Mouse (Mus musculus) gastrocnemius, postnatal 36 days (tissue): ENCODE results near the gene Wfdc1. TPM values are rescaled to one million over a fixed set of nuclear protein-coding genes. Genes with fewer than 3 reads are reported as not detected.

Experiments used
- DNase-seq, 2 experiments: peaks; one replicate each; pipeline ENCODE4 v3.0.0; 2022
- intact Hi-C: fragments of 180-260 bp; cut with DNase I; formaldehyde crosslinking; loops from one replicate; pipeline ENCODE4 v1.15.1; 2025
- total RNA-seq, 2 experiments: library from RNA; stranded (reverse); gene quantifications; 2 replicates each; pipeline ENCODE4 v1.2.3; 2021

Gene Wfdc1
- total RNA-seq, 2 experiments from 2014 or later = 103 to 105 TPM

DNA sequence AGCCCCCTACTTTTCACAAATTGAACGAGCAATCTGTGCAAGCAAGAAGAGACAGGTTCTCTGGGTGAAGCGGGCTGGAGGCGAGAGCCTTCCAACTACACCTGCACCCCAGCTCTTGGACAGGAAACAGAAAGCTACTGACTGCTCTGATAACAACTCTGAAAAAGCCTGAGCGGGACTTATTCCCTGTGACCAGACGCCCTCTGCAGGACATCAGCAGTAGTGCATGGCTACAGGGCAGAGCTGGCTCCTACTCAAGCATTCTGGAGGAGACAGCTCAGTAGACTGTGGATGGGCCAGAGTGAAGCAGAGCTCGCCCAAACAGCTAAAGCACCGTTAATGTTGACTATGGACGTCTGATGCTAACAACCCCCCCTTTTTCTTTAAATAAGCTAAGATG lies 10.2 kb downstream of the Wfdc1 start:
- intact Hi-C loops = loop anchor here (5.0 kb wide), 1 partner anchor 229 kb away; the partner anchor contains the start of gene Necab2
- peak; percentile 84 to 93 for DNase-seq

DNA sequence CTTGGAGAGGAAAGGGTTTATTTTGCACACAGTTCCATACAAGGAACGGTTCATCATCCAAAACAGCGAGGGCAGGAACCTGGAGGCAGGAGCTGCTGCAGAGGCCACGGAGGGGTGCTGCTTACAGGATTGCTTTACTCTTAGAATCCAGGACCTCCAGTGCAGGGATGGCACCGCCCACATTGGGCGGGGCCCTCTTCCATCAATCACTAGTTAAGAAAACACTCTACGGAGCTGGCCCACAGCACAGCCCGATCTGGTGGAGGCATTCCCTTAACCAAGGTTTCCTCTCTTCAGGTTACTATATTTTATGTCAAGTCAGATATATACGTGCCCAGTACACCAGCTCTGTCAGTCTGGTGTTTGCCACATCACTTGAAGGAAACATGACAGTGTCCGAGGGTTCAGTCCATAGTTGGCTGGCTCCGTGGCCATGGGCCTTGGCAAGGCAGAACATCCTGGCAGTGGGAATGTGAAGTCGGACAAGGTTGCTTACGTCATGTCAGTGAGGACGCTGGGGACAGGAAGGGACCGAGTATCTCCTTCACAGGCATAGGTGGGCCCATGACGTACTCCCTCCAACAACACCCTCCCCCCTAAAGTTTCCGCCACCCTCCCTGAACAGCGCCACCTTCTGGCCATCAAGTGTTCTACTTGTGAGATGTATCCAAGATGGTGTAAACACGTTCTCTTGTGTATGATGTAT lies 12.1 kb downstream of the Wfdc1 start:
- no peak for DNase-seq
- intact Hi-C loops = loop anchor here (5.0 kb wide), 1 partner anchor 231 kb away; the partner anchor contains the start of gene Necab2

DNA sequence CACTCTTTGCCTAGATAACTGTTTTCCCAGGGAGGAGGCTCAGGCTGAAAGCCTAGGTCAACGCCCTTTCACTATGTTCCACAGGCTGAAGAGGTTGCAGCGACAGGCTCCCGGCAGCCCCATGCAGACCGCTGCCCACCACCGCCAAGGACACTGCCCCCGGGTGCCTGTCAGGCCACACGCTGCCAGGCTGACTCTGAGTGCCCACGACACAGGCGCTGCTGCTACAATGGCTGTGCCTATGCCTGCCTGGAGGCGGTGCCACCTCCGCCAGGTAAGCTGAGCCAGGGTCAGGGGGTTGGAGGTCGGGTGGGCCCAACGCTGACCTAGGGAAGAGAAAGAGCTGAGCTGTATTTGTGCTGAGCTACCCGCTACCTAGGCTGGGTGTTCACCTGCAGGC lies 13.0 kb downstream of the Wfdc1 start:
- DNase-seq = no peak
- intact Hi-C loops = loop anchor here (5.0 kb wide), 1 partner anchor 232 kb away; the partner anchor contains the start of gene Necab2

DNA sequence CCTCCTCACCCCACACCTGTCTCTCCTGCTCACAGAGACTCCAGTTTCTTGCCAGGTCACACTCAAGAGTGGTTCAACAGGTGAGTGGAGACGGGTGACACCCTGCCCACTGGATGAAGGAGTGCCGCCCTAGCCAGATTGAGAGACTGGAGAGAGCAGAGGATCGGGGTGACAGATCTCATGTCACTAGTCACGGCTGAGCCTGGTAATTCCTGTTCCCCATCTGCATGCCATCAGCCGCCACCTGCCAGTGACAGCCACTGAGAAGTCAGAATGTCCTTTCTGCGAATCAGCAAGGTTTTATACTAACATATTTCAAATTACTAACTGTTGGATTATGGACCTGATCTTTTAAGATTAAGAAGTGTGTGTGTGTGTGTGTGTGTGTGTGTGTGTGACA lies 24.4 kb downstream of the Wfdc1 start:
- intact Hi-C loops = loop anchor here (10.0 kb wide), 1 partner anchor 244 kb away; no protein-coding TSS in a partner anchor
- DNase-seq = no peak

DNA sequence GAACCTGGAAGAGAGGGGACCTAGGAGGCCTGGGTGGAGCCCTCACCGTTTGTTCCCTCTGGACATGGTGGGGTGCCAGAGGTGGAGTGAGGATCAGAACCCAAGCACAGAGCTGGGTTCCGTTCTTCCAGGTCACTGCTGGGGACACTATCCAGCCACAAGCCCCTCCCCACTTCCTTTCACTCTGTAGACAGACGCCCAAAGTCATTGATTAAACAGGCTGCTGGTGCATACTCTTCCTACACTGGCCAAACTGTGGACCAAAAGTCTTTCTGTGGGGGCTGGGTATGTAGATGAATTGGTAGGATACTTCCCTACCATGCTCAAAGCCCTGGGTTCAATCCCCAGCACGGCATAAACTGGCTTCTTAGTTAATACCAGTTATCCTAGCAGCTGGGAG lies 25.8 kb downstream of the Wfdc1 start:
- DNase-seq = no peak
- intact Hi-C loops = loop anchor here (10.0 kb wide), 1 partner anchor 243 kb away; no protein-coding TSS in a partner anchor

DNA sequence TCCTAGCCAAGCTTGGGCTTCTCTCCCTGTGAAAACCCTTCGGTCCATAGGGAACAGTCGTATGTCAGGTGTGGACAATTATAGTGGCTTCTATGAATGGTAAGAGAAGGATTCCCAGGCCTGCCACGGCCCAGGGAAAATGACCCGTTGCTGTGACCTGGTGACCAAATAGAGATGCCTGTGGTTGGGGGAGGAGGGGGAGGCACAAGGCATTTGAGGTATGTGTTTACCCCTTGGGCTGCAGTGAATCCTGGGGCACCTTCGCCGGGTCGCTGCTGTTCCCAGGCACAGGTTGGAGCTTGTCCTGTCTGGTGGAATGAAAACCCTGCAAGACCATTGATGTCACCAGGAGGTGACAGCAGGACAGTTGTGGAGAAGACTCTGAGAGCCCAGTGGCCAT lies 28.5 kb downstream of the Wfdc1 start:
- DNase-seq = no peak
- intact Hi-C loops = loop anchor here (5.0 to 10.0 kb wide), 2 partner anchors 148 to 240 kb away; partner anchors contain the start of gene Cotl1

DNA sequence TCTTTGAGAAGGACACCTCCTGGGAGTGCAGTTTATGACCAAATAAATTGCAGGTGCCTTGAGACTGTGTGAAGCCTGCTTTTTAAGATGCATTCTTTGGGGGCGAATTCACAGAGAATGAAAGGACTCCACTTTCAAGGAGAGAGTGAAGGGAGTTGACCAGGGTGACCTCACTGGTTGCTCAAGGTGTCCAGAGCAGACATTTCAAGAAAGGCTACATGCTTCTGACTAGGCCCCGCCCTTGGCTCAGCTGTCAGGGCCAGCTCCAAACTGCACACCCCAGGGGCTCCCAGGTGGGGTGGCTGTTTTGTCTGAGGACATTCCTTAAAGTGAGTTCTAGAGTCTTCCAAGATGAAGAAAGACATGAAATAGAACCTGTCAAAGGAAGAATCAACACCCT lies 31.0 kb downstream of the Wfdc1 start:
- intact Hi-C loops = loop anchor here (5.0 to 10.0 kb wide), 2 partner anchors 145 to 238 kb away; partner anchors contain the start of gene Cotl1
- DNase-seq = no peak

DNA sequence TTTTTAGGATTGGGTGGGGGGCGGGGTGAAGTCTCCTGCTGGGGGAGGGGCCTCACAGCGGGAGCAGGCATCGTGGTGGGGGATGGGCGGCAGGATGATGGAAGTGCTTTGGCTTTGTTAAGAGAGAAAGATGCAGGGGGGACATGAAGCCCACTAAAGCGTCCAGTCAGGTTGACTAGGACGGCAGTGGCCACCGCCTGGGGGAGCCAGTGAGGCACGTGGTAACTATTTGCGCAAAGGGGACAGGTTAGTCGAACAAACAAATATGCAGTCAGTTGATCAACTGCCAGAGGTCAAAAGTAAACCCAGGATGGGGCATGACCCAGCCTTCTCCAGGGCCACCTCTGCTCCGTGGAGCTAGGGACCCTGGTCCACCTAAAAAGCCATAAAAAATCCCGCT lies 32.8 kb downstream of the Wfdc1 start:
- peak; percentile 55 to 60 for DNase-seq
- intact Hi-C loops = loop anchor here (2.0 to 10.0 kb wide), 3 partner anchors 80 to 236 kb away; partner anchors contain the start of genes Cotl1 and Tldc1

DNA sequence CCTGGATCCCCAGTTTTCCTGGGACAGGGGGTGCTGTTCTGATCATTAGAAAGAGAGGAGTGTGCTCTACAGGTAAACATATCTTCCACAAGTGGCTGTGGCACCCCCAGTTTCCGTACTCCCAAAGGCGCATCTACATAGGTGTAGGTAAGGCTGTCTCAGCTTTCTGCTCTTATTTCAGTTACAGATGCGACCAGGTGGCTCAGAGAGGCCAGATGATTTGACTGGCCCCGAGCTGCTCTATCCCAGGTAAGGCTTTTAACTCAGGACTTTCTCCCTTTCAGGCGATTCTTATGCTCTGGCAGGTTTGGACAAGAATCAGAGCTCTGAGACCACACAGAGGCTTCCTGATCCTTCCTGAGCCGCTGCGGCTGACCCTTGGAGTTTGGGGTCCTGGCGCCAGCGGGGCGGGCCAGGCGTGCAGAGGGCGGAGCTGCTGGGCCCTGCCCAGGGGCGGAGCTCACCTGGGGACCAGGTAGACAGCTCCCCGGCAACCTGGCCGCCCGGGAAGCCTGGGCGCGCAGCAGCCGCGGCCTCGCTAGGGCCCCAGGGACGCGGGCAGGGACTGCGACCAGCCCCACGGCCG lies 33.5 kb downstream of the Wfdc1 start, which contains the start of gene Atp2c2:
TSS of gene Atp2c2 (plus strand) at position 461 of the 586 bp plus-strand sequence.
- intact Hi-C loops = loop anchor here (2.0 to 10.0 kb wide), 4 partner anchors 79 to 385 kb away; partner anchors contain the start of genes Cotl1 and Tldc1
- no peak for DNase-seq

DNA sequence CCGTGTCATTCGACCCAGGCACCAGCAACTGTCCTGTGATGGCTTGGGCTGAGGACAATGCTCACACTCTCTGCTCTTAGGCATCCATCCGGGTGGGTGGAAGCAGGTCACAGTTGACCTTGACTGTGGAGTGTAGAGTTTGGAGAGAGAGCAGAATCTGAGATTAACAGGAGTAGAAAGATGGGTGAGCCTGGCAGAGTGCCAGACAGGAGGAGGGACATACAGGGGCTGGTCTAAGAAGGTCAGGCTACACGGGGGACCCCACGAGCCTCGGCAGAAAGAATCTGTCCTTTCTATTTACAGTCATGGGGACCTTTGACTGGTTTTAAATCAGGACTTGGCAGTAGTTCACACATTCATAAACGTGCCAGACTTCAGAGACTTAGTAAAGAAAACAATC lies 36.8 kb downstream of the Wfdc1 start:
- DNase-seq = no peak
- intact Hi-C loops = loop anchor here (10.0 kb wide), 1 partner anchor 382 kb away; no protein-coding TSS in a partner anchor

DNA sequence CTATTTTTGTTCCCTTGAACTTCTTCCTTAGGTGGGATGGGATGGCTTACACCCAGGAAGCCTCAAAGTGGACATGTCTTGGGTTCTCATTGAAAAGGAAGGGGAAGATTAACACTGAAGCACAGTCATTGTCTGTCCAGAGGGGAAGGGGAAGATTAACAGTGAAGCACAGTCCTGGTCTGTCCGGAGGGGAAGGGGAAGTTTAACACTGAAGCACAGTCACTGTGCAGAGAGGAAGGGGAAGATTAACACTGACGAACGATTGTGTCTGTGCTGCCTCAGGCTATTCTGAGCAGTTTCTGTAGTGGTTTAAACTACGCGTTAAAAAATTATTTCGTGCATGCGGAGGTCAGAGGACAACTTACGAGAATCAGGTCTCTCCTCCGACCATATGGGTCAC lies 41.0 kb downstream of the Wfdc1 start:
- DNase-seq = no peak
- intact Hi-C loops = loop anchor here (10.0 kb wide), 1 partner anchor 378 kb away; no protein-coding TSS in a partner anchor

DNA sequence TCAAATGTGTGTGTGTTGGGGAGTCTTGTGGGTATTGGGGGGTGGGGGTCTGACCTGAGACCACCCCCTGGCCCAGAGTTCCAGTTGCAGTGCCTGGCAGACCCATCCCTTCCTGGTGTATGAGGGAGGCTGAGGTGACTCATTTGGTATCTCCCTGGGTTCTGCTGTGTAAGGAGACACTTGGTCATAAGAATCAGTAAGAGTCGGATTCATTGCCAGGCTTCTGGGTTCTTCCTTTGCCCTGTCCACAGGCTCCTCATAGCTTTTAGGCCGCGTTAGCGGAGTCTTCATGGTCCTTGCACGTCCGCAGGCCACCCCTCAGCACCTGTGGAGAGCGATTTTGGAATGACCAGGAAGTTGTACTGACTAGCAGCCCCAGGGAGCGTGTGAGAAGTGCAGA lies 42.3 kb downstream of the Wfdc1 start:
- intact Hi-C loops = loop anchor here (10.0 kb wide), 1 partner anchor 376 kb away; no protein-coding TSS in a partner anchor
- no peak for DNase-seq

DNA sequence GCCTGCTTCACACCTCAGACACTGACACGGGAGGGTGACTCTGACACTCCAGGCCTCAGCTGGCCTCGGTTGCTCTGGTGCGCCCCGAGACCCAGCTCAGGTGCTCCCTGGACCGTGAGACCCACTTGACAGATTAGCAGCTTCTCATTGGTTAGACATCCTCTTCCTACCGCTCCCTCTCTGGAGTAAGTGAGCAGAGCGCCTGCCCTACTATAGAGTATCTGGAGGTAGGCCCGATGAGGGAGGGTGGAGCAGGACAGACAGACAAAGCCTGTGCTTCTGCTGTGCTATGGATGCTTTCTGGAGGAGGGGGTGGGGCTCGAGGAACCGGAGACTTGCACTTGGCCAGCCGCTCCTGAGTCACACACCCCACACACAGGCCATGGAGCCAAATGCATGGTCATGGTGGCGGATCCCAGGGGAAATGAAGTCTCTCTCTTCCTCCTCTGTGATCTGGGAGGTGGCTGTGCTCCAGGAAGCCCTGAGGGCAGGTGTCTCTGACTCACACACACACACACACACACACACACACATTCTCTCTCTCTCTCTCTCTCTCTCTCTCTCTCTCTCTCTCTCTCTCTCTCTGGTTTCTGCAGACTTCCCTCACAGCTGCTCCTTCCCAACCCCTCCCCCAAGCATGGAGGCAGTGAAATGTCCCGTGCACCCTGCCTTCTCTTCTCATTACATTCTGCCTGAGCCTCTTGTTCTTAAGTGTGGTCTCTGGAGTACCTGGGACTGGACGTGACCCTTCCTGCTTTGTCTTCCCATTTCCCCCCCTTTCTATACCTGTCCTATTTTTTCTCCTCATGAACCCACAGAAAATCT lies 42.9 kb downstream of the Wfdc1 start:
- peak; percentile 36 to 46 for DNase-seq
- intact Hi-C loops = loop anchor here (10.0 kb wide), 1 partner anchor 376 kb away; no protein-coding TSS in a partner anchor

DNA sequence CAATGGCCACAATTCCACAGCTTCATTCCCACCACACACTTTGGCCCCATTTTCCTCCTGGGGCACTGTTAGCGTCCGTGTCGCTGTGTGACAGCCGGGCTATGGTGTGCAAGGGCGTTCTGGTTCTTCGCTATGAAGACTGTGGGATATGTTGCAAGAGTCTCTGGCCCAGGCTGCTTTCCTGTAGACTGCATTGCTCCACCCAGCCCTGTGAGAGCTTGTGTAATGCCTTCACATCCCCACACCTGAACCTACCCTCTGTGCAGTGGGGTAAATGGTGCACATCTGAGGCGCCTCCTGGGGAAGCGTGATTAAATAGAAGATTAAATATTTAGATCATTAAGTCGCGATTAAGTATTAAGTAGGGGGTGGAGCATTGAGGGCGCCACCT lies 43.5 kb downstream of the Wfdc1 start:
- DNase-seq = no peak
- intact Hi-C loops = loop anchor here (10.0 kb wide), 1 partner anchor 375 kb away; no protein-coding TSS in a partner anchor

DNA sequence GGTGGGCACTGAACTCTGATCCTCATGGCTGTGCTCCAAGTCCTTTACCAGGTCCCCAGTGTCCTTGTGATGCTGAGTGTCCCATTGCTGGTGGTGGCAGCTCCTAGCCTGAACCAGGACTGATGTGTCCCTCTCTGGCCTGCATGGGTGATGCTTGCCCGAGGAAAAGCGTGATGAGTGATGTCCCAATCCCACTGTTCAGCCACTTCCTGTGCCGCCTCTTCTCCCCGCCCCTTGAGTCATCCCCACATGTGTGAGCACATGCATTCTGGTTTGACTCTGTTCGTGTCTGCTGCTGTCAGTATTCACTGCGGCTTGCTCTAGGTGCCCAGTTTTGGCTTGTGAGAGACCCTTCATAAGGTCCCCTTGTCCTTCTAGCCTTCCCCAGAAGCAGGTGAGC lies 46.1 kb downstream of the Wfdc1 start:
- DNase-seq = no peak
- intact Hi-C loops = no loop called here

DNA sequence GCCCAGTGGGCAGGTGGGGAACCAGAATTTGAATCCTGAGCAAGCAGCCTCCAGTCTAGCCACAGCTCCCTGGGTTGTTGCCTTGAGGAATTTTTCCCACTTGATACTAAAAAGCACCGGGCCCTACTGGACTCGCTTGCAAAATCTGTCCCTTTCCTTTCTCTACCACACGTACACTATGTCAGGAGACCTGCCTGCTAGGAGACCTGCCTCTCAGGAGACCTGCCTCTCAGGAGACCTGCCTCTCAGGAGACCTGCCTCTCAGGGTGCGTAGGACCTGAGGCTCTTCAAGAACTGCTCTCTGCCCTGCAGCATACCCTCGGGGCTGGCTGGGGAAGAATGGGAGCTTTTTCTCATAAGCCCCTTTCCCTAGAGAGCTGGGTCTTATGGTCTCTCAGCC lies 47.3 kb downstream of the Wfdc1 start:
- intact Hi-C loops = no loop called here
- DNase-seq = no peak

DNA sequence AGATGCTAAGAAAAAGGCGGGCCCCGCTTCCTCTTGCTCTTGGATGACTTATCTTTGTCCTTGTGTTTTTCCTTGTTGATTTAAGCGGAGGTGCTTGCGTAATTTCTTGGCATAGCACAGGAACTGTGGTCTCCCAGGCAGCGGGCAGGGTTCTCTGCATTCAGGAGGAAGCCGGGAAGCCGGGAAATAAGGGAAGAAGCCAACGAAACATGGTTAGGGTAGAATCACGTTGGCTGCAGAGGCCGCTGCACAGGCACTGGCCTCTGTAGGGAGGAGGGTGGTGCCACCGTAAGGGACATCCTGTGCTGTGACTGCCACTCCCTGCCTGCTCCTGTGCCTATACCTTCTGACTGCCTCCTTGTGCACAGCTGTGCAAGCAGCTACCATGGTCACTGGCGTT lies 49.1 kb downstream of the Wfdc1 start:
- intact Hi-C loops = no loop called here
- DNase-seq = no peak

DNA sequence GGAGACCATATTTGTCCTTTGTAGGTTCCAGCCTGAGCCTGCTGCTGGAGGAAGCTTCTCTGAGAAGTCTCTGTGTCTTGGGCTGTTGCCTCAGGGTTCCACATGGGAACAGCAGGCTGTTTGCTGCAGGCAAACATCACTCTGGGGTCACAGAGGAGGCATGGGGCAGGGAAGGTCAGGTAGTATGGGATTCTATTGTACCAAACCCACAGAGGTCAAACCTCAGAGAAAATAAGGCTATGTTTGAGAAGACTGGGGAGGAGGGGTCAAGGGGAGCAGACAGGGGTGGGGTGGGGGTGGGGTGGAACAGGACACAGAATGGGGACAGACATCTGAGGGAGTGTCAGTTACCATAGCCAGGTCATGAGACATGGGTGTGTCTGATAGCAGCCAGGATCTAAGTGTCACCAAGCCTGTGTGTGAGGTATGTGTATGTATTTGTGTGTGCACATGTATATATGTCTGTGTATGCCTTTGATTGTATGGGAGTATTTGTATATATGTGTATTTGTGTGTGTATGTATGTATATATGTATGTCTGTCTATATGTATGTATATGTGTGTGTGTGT lies 50.6 kb downstream of the Wfdc1 start:
- DNase-seq = no peak
- intact Hi-C loops = no loop called here

DNA sequence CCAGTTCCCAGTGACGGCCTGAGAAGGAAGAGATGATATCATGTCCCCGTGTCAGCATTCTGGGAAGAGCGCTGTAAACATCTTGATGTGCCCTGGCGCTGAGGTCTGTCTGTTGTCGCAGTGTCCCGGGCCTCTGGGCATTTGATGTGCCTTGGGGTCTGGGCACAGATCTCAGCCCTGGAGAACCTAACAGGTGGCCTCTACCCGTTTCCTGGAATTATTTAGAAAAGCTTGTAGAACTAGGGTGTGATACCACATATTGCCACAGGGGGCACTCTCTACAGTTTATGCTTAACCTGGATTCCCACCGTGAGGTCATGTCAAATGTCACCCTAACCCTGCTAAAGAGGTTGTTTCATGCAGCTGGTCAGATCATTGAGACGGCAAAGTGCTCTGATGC lies 51.6 kb downstream of the Wfdc1 start:
- no peak for DNase-seq
- intact Hi-C loops = no loop called here

DNA sequence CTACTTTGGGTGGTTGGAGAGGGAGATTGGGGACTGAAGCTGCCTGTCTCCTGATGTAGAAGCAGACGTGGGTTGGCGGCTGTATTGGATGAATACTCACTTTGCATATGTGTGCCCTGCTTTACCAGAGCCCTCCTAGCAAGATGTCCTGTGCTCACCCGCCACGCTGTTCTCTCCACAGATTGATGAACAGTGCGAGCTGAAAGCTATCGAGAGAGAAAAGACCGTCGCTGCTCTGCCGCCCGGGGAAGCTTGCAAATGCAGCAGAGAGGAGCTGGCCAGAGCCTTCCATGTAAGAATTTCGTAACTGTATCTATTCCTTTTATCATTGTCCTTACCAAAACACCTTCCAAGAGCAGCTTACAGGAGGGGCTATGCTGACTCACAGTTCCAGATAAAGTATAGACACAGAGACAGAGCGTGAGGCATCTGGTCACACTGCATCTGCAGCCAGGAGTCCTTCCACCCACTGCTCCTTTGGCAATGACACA lies 52.9 kb downstream of the Wfdc1 start:
- intact Hi-C loops = no loop called here
- no peak for DNase-seq
